ENCODE assay signal across 1 mouse cellular context in the genomic region with DNA sequence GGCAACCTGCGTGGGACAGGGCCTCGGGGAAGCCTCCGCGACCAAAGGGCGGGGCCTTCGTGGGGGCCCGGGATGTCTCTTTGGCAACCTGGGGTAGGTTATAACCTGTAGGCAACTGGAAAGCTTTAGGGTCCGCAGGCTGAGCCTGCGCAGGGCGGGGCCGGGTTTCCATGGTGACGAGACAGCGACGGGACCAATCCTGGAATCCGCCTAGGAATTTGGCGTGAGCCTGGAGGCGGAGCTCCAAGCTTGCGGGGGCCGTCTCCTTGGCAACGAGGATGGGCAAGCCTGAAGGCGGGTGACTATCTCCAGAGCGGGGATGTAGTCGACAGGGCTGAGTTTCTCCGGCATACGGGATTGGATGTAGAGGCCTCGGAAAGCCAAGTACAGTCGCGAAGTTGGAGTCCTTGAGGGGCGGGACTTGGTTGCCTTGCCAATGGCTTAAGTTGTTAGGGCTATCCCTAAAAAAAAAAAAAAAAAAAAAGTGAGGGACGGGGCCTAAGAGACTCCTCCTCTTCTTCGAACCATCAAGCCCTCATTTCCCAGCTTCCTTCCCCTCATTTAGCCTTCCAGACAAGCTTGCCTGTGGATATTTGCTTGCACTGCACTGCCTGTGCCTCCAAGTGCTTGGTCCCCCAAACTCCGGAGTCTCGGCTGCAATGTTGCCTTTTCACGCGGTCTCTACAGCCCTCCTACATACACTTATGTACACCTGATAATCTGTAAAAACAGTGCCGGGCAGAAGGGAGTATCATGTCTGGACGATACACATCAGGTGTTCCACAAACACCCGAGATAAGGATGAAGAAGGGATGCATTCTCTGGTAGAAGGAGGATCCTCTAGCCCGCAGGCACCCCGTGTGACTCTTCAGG.
A peak's percentile ranks its signal among the peaks of the same experiment; 100 is the strongest.
TF ChIP-seq lines count a peak whose summit lies in the region.

No protein-coding gene starts in this region.

TF ChIP-seq in ES-E14, 5 proteins besides CTCF, POLR2A, EP300 and RAD21:
- TF ChIP-seq MAFK (IDR thresholded peaks at IDR 0.05; ENCODE audit: insufficient read depth, low read depth, low read length), result no peak
- TF ChIP-seq ZNF384 (IDR thresholded peaks at IDR 0.05; ENCODE audit: low read depth, low read length), result peak; percentile 88
